Mouse (Mus musculus): ENCODE measurements around the gene Oas1g. TPM values are rescaled to one million over a fixed set of nuclear protein-coding genes. Genes with fewer than 3 reads are reported as not detected.
"Not testable (repeated sequence)": the region's sequence is repeated elsewhere in the genome, so short reads cannot be mapped to it uniquely, and the experiment has no call there.

Gene Oas1g
- polyA plus RNA-seq, 1 experiment from 2014 or later = 1.5 TPM

GRCm38 (mm10) chr5:120892243-120892660, 4.8 kb upstream of the Oas1g start:
- Histone ChIP-seq H3K27ac (ENCODE audit: low read length) (no peak overlapping the region), H3K36me3 (ENCODE audit: control insufficient read depth, insufficient read depth, low read length) (no peaks in the 10 kb centered on the region), H3K4me1 (ENCODE audit: control insufficient read depth, insufficient read depth, low read length) (no peaks in the 10 kb centered on the region), H3K4me3 (ENCODE audit: low read length) (no peak overlapping the region), H3K27me3 (replicated peaks; ENCODE audit: control insufficient read depth, insufficient read depth, low read length) (no peaks in the 10 kb centered on the region), H3K9ac (ENCODE audit: low read depth, low read length) (no peak overlapping the region), H3K4me2 (ENCODE audit: low read depth, low read length) (no peak overlapping the region), H3K9me3 (ENCODE audit: control insufficient read depth, low read length) (no peaks in the 10 kb centered on the region)
- WGBS = 65% methylated on average over 2 of the region's 2 CpGs
- no peak for ATAC-seq

DNA sequence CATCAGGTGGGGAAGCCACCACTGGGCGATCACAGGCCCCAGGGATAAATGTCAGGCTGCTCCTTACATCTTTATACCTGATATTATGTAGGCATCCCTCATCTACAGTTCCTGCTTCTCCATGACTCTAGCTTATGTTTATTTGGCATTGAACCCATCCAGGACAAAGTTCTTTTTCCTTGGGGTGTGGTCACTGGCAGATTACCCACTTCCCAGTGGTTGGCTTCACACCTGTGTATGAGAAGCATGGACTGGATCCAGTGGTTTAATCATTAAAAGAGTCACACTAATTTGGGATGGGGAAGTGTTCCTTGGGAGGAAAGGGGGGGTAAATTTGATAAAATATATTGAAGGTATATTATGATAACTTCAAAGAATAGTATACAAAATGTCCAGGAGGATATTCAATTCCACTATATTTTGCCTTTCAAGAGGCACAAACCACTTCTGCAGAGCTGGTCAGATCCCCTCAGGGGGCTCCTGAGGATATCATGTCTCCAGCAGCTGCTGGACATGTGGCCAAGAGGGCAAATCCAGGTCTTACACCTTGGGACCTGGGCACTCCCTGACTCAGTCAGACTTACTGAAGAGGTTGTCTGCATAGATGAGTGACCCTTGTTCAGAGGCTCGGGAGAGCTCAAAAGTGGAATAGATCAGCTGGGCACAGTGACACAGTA, 4.3 kb upstream of the Oas1g start:
- not testable (repeated sequence) for H3K9ac ChIP-seq (ENCODE audit: low read depth, low read length); ATAC-seq; H3K4me3 ChIP-seq (ENCODE audit: low read length); H3K9me3 ChIP-seq (ENCODE audit: control insufficient read depth, low read length); H3K4me2 ChIP-seq (ENCODE audit: low read depth, low read length); H3K27me3 ChIP-seq (replicated peaks; ENCODE audit: control insufficient read depth, insufficient read depth, low read length); H3K36me3 ChIP-seq (ENCODE audit: control insufficient read depth, insufficient read depth, low read length); H3K4me1 ChIP-seq (ENCODE audit: control insufficient read depth, insufficient read depth, low read length); H3K27ac ChIP-seq (ENCODE audit: low read length)
- WGBS = 75% methylated on average over 2 of the region's 2 CpGs

GRCm38 (mm10) chr5:120890991-120891390, 3.6 kb upstream of the Oas1g start:
- Histone ChIP-seq H3K4me2 (ENCODE audit: low read depth, low read length) (no peak overlapping the region), H3K9me3 (ENCODE audit: control insufficient read depth, low read length) (no peaks in the 10 kb centered on the region), H3K4me1 (ENCODE audit: control insufficient read depth, insufficient read depth, low read length) (no peaks in the 10 kb centered on the region), H3K9ac (ENCODE audit: low read depth, low read length) (no peak overlapping the region), H3K36me3 (ENCODE audit: control insufficient read depth, insufficient read depth, low read length) (no peaks in the 10 kb centered on the region), H3K27ac (ENCODE audit: low read length) (no peak overlapping the region), H3K4me3 (ENCODE audit: low read length) (no peak overlapping the region), H3K27me3 (replicated peaks; ENCODE audit: control insufficient read depth, insufficient read depth, low read length) (no peaks in the 10 kb centered on the region)
- ATAC-seq = no peak
- 53% methylated on average over 3 of the region's 3 CpGs for whole genome bisulfite sequencing

DNA sequence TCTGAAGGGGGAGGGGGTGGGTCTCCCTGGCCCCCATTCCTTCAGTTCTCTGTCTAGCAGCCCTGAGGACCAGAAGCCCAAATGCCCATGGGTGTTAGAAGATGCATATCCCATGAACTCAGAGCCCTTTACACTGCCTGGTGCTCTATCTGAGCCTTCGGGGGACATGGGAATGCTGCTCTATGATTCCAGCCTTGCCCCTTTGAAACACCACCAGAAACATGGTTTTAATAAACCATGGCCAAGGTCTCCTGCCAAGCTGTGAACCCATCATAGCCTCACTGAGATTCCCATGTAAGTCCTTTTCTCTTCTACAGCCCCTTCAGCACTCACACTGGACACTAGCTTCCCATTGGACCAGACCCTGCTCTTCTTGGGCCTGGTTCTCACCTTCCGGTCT, 2.6 kb upstream of the Oas1g start:
- no peaks in the 10 kb centered on the region for H3K27me3 ChIP-seq (replicated peaks; ENCODE audit: control insufficient read depth, insufficient read depth, low read length)
- no peak overlapping the region for H3K4me3 ChIP-seq (ENCODE audit: low read length)
- H3K27ac ChIP-seq (ENCODE audit: low read length) = no peak overlapping the region
- H3K36me3 ChIP-seq (ENCODE audit: control insufficient read depth, insufficient read depth, low read length) = no peaks in the 10 kb centered on the region
- H3K4me1 ChIP-seq (ENCODE audit: control insufficient read depth, insufficient read depth, low read length) = no peaks in the 10 kb centered on the region
- H3K4me2 ChIP-seq (ENCODE audit: low read depth, low read length) = no peak overlapping the region
- no peak overlapping the region for H3K9ac ChIP-seq (ENCODE audit: low read depth, low read length)
- no peak for ATAC-seq
- no peaks in the 10 kb centered on the region for H3K9me3 ChIP-seq (ENCODE audit: control insufficient read depth, low read length)
- 83% methylated on average over 2 of the region's 2 CpGs for WGBS

DNA sequence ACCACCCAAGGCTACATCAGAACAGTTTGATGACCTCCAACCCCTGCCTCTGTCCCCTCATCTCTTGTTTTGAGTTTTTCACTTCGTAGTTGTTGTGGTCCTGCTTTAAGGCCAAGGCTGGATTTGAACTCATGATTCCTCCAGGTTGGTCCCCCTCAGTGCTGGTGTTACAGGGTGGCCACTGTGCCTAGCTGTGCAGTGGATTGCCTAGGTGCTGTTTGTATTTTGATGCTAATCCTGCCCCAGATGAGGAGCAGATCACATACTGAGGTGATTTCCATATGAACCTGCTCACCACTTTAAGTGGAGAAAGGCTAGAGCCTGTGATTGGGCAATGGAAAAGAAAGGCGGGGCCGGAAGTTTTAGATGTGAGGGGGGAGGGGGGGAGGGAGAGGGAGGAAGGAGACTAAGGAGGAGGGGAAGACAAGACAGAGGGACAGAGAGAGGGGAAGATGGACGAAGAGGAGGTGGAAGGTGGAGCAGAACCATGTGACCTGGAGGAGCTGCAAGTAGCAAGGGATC, 942 bp upstream of the Oas1g start:
- WGBS = 45% methylated on average over 4 of the region's 4 CpGs
- ATAC-seq; H3K9me3 ChIP-seq (ENCODE audit: control insufficient read depth, low read length); H3K9ac ChIP-seq (ENCODE audit: low read depth, low read length); H3K4me3 ChIP-seq (ENCODE audit: low read length); H3K36me3 ChIP-seq (ENCODE audit: control insufficient read depth, insufficient read depth, low read length); H3K4me2 ChIP-seq (ENCODE audit: low read depth, low read length); H3K4me1 ChIP-seq (ENCODE audit: control insufficient read depth, insufficient read depth, low read length); H3K27ac ChIP-seq (ENCODE audit: low read length); H3K27me3 ChIP-seq (replicated peaks; ENCODE audit: control insufficient read depth, insufficient read depth, low read length): not testable (repeated sequence)

- no peaks in the 10 kb centered on the region for H3K4me1 ChIP-seq (ENCODE audit: control insufficient read depth, insufficient read depth, low read length)
- no peak overlapping the region for H3K4me3 ChIP-seq (ENCODE audit: low read length)
- H3K27me3 ChIP-seq (replicated peaks; ENCODE audit: control insufficient read depth, insufficient read depth, low read length) = no peaks in the 10 kb centered on the region
- H3K27ac ChIP-seq (ENCODE audit: low read length) = no peak overlapping the region
- 45% methylated on average over 6 of the region's 6 CpGs for WGBS
- H3K36me3 ChIP-seq (ENCODE audit: control insufficient read depth, insufficient read depth, low read length) = no peaks in the 10 kb centered on the region
- H3K4me2 ChIP-seq (ENCODE audit: low read depth, low read length) = 0 out of 2 replicates have a peak overlapping the region, but pooled peaks have one; percentile 16
- H3K9ac ChIP-seq (ENCODE audit: low read depth, low read length) = no peak overlapping the region
- no peak for ATAC-seq
- H3K9me3 ChIP-seq (ENCODE audit: control insufficient read depth, low read length) = no peaks in the 10 kb centered on the region
Measured at GRCm38 (mm10) chr5:120887831-120888230, 418 bp upstream of the Oas1g start.

DNA sequence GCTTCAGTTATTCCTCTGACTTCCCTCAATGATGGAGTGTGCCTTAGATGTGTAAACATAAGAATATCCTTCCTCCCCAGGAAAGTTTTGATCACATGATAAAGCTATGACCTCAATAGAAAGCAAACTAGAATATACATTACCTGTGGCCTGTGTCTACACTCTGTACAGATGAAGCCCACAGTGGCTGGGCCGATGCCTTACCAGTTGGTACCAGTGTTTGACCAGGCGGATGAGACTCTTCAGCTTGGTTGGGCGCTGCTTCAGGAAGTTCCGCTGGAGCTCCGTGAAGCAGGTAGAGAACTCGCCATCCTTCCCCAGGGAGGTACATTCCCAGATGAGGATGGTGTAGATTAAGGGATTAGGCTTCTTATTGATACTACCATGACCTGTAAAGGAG, 5.7 kb downstream of the Oas1g start:
- H3K4me3 ChIP-seq (ENCODE audit: low read length); H3K27me3 ChIP-seq (replicated peaks; ENCODE audit: control insufficient read depth, insufficient read depth, low read length); ATAC-seq; H3K4me2 ChIP-seq (ENCODE audit: low read depth, low read length); H3K4me1 ChIP-seq (ENCODE audit: control insufficient read depth, insufficient read depth, low read length); H3K36me3 ChIP-seq (ENCODE audit: control insufficient read depth, insufficient read depth, low read length); H3K9ac ChIP-seq (ENCODE audit: low read depth, low read length); H3K9me3 ChIP-seq (ENCODE audit: control insufficient read depth, low read length); H3K27ac ChIP-seq (ENCODE audit: low read length): not testable (repeated sequence)
- 87% methylated on average over 6 of the region's 6 CpGs for WGBS

DNA sequence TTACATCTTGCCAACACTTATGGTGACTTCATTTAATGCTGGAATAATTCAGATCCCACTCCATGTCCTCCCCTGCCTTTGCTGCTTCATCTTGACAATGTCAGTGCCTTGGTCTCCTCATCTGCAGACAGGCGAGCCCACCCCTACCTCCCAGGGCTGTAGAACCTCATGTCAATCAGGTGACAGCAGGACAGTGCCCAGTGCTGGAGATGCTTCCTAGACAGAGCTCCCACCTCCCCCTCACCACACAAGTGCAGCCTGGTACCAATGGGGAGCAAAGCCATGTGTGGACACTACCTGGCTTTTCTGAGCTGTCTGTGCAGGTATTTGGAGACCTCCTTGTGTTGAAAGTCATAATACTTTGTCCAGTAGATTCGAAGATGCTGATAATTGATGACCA, 8.6 kb downstream of the Oas1g start:
- not testable (repeated sequence) for ATAC-seq

GRCm38 (mm10) chr5:120877407-120877806, 10.0 kb downstream of the Oas1g start:
- not testable (repeated sequence) for H3K9me3 ChIP-seq (ENCODE audit: control insufficient read depth, low read length); H3K4me1 ChIP-seq (ENCODE audit: control insufficient read depth, insufficient read depth, low read length); H3K27ac ChIP-seq (ENCODE audit: low read length); H3K36me3 ChIP-seq (ENCODE audit: control insufficient read depth, insufficient read depth, low read length); ATAC-seq; H3K9ac ChIP-seq (ENCODE audit: low read depth, low read length); H3K4me2 ChIP-seq (ENCODE audit: low read depth, low read length); H3K4me3 ChIP-seq (ENCODE audit: low read length); H3K27me3 ChIP-seq (replicated peaks; ENCODE audit: control insufficient read depth, insufficient read depth, low read length)
- WGBS = 78% methylated on average over 2 of the region's 2 CpGs

More for the DNA sequence above, 8.6 kb downstream of the Oas1g start:
- not testable (repeated sequence) for H3K9ac ChIP-seq (ENCODE audit: low read depth, low read length); H3K36me3 ChIP-seq (ENCODE audit: control insufficient read depth, insufficient read depth, low read length); H3K27ac ChIP-seq (ENCODE audit: low read length); H3K4me3 ChIP-seq (ENCODE audit: low read length); H3K27me3 ChIP-seq (replicated peaks; ENCODE audit: control insufficient read depth, insufficient read depth, low read length); H3K9me3 ChIP-seq (ENCODE audit: control insufficient read depth, low read length); H3K4me2 ChIP-seq (ENCODE audit: low read depth, low read length); H3K4me1 ChIP-seq (ENCODE audit: control insufficient read depth, insufficient read depth, low read length)
- 52% methylated on average over 2 of the region's 2 CpGs for WGBS

DNA sequence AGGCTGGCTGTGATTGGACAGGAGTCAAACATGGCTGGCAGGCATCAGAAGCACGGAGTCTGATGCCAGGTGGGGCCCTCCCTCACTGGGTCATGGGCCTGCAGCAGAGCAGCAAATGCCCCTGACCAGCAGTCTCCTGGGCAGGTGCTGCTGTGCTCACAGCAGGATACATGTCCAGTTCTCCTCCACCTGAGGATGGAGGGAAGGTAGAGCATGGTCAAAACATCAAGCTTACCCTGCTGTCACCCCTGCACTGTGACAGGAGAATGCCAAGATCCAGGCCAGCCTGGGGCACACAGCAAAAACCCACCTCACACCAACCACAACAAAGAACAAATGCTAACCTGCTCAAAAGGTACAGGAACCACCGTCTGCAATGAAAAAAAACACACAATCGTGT, 10.6 kb downstream of the Oas1g start:
- not testable (repeated sequence) for ATAC-seq; H3K27me3 ChIP-seq (replicated peaks; ENCODE audit: control insufficient read depth, insufficient read depth, low read length); H3K27ac ChIP-seq (ENCODE audit: low read length); H3K4me2 ChIP-seq (ENCODE audit: low read depth, low read length); H3K9ac ChIP-seq (ENCODE audit: low read depth, low read length); H3K4me1 ChIP-seq (ENCODE audit: control insufficient read depth, insufficient read depth, low read length); H3K9me3 ChIP-seq (ENCODE audit: control insufficient read depth, low read length); H3K4me3 ChIP-seq (ENCODE audit: low read length); H3K36me3 ChIP-seq (ENCODE audit: control insufficient read depth, insufficient read depth, low read length)
- 61% methylated on average over 2 of the region's 3 CpGs for WGBS

All from intestine, embryonic 16.5 days (tissue).